Mouse (Mus musculus): ENCODE results near the gene Clock.

DNA sequence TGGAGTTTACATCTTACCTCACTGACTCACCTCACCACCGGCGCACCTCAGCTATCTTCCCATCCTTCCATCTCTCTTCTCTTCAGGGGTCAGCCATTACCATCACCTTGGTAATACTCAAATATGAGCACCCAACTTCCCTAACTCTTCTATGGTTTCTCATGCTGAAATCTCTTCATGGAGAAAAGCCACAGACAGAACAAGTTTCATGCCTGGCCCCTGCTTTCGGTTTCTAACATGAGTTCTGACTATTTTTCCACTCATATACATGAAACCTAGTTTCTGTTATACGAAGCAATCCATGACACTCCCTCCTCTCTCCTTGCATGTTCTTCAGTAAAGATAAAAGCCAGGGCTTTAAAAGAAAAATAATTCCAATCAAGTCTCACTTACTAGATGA, 60.7 kb downstream of the Clock start:
- no peak for TF ChIP-seq POLR2A (IDR thresholded peaks at IDR 0.05; ENCODE audit: borderline replicate concordance, extremely low read depth, insufficient read depth, insufficient read length, poor library complexity, severe bottlenecking)
- no peak for TF ChIP-seq CTCF (IDR thresholded peaks at IDR 0.05; ENCODE audit: borderline replicate concordance, extremely low read depth, insufficient read depth, insufficient read length)

Data from brain, embryonic 14.5 days (tissue).